Mouse (Mus musculus) NIH3T3 (cell line): Measurements from ENCODE around the gene Rnf145.
A peak's percentile ranks its signal among the peaks of the same experiment; 100 is the strongest.

Experiments used
- DNase-seq: peaks from one replicate; pipeline ENCODE4 v3.0.0-alpha.2; 2012; ENCODE audit warnings: low read depth

Gene Rnf145

DNA sequence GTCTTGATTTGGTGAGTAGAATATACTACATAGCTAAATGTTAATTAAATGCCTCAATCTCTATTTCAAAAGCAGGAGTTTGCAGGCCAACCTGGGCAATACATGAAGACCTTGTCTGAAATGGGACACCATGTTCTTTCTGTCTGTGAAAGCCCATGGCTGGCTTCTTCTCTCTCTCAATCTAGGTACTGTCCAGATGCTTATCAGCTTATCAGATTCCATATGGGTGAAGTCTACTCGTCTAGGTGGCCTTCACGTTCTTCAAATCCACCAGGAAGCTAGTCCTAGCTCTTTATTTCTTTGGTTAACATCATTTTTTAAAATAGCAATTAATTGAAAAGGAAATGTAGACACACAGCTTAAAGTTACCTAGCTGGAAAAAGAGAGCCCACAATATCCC lies 8.9 kb upstream of the Rnf145 start:
- DNase-seq = no peak

DNA sequence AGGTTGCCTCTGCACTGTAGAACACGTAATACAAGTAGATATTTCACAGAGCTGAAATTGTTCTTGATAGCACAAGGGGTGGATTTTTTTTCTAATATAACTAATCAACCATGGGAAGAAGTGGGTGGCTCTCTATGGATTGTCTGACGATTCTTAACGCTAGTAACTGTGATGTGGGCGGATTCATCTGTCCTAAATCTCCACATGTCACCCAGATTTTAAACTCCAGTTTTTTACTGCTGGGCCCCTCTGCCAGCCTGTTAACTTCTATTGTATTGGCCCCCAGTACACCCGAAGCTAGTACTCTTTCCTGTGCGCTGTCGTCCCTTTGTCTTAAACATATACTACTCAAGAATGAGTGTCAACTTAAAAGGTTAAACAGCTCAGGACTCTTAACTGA lies 8.4 kb upstream of the Rnf145 start:
- DNase-seq = no peak

DNA sequence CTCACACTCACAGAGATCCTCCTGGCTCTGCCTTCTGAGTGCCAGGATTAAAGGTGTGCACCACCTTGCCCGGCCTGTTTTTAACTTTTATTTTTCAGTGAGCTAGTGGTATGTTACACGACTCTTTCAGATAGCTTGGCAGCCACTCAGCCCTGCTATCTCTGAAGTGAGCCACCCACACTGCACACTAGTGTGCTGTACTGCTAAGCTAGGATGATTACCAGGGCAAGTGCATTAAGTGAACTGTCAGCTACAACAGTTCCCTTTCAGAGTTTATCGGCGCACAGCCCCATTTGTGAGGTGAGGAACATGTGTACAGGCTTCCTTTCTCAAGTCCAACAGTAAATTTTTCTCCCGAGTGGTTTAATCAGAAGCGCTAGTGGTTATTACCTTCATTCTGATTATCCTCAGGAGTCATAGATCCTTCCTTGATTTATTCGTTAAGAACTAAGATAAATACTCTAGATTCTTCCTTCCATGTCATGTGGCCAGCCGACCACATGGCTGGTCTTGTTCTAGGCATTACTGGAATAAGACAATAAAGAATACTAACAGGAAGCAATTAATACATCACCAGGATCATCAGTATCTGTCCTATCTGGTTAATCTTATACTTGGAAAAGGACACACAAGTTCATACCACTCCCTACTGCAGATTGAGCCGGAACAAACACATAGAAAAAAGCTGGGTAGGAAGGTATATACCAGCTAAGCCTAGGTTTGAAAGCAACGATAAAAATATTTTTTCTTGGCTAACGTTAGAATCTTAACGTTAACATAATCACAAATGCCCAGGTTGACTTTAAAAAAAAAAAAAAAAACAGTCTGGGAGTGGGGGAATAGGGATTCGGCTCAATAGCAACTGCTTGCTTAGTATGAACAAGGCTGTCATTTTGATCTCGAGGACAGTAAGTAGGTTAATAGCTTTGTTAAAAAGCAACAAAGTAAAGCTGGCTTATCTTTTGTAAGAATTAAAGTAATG lies 6.4 kb upstream of the Rnf145 start:
- DNase-seq = no peak

DNA sequence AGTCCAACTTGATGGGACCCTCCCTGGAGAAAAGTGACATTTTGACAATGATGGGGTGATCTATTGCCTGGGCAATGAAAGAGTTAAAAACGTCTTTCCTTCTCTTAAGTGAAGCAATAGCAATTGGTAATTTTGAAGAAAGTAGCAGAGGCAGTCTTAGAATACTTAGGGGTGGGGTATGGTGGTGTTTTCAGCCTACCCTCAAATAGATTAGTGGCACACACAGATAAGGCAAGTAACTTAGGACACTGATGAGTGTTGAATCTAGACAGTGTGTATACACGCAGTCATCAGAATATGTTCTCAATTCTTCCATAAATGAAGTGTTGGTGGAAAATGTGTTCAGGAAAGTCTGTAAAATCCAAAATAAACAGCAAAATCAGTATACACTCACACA lies 5.7 kb upstream of the Rnf145 start:
- DNase-seq = no peak

DNA sequence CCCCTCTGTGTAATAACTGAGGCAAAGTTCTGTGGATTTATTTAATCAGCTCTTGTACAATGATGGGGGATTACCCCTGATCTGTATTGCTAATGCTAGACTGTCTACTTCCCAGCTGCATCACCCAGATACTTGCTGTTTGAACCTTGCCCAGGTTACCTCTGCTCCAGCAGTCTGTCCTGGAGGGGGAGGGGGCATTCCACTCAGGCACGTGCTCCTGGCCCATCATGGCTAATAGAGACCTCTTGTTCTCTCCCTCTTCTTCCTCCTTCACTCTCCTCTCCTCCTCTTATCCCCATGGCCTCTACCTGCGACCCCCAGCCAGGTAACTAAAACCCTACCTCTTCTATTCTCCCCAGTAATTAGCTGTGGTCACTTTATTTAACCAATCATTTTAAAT lies 4.1 kb upstream of the Rnf145 start:
- DNase-seq = no peak

DNA sequence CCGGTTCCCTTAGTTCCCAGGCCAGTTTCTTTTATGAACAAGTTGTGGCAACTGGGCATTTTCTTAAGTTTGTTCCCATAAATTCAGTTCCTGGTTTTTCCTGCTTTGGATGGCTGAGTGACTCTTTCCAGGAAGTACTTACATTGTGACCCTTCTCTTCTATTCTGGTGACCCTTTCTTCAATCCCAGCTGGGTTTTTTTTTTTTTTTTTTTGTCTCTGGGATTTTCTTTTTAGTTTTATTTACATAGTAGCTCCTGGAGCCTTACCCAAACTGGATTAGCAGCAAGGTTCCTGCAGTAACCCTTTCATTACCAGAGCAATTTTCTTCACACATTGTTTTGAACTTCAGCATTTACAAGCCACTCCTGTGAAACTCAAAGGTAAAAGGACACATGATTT lies 2.4 kb upstream of the Rnf145 start:
- DNase-seq = no peak

DNA sequence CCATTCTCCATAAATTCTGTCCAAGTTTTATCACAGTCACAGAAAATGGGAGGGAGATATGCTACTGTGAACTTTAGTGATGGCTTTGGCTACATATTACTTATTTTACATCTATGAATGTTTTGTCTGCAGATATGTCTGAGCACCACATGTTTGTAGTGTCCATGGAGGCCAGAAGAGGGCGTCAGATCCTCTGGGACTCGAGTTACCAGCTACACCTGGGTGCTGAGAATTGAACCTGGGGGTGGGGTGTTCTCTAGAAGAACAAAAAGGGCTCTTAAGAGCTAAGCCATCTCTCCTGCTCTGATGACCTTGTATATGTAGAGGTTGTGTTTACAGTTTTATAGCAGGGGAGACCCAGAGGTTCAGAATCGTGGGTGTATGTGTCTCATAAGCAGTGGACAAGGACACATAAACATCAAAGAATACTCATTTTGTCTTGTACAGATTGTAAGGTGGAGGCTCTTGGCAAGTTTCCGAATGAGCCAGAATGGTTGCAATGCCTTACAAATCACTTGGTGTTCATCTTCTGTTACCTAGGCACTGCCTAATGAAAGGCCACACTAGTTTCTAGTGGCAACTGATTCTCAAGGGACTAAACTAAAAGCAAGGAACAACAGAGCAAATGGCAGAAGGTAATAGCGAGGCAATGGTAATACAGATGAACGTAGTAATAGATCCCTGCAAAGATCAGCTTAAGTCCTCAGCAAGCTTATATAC lies 1.0 kb upstream of the Rnf145 start:
- DNase-seq = no peak

DNA sequence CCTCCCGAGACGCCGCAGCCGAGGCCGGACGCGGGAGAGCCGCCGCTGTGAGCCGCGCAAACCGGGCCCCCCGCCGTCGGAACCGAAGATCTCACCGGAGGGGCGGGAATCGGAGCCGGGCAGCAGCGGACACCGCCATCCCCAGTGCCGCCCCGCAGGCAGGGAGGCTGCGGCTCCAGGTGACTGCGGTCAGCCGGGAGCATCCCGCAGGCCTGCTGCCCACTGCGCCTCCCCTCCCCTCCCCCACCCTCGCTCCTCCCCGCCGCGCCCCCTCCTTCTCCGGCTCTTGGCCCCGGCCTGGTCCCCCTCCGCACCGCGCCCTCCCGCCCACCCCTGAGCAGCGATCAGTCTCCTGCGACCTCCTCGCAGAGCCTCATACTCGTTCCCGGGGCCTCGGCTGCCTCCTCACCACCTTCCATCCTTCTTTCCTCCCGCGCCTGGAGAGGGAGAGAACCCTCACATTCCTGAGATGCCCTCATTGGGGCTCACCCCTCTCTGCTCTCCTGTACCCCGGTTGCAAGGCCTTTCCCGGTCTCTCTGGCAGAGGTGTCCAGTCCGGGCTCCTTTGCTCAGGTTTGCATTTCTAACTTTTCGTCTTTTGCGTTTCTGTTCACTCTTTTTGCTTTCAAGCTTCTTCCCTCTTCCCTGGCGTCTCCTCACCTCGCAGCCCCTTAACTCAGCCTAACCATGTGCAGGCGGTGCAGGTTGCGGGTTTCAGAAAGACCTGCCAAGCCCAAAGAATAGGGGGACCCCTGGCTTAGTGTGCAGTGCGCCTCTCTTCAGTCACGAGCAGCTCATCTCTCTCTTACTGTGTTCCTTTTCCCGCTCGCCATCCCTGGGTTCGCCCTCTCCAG lies 559 bp downstream of the Rnf145 start:
- DNase-seq = peak; percentile 39

DNA sequence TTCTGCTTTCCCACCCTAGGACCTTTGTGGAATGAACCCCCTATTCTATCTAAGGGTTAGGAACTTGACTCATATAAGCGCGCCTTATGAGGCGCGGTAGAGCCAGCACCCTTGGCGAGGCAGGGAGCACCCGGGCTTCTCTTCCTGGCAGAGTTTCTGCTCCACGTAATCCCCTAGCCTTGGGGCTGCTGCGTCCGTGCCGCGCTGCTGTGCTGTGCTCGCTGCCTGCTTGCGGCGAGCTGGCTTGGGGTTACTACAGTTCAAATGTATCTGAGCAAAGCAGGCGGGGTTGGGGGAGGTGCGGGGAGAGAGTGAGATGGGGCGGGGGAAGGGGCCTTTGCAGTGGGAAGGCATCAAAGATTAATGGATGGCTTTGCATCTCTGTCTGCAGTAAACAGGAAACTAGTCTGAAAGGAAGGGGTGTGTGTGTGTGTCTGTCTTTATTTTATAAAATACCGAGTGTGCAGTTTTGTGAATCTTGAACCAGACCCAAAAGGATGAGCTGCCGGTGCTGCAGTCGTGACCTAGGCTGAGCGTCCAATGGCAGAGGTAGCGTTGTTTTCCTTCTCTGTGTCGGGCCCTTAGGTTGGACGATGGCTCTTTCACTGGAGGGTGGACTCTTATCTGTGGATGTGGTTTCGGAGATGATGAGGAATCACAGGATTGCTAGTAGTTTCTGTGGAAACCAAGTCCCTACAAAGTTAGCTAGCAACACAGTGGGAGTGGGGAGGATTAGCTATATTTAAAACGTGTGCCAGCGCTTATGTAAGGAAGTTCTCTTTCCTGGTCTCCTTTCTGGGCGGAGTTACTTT lies 1.4 kb downstream of the Rnf145 start:
- peak; percentile 83 for DNase-seq

DNA sequence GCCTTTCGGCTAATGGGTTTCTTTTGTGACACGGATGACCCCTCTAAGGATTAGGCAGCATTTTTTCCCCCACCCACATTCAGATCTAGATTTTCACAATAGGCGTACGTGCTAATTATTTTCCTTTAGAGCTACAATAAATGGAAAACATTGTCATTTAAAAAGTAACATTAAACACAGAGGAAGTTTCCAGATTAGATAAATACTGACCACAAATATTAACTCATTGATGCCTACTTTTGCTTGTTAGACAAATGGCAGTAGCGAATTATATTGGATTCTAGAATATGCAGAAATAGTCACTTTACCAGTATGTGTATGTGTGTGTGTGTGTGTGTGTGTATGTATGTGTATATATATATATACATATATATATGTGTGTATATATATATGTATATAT lies 3.8 kb downstream of the Rnf145 start:
- no peak for DNase-seq

DNA sequence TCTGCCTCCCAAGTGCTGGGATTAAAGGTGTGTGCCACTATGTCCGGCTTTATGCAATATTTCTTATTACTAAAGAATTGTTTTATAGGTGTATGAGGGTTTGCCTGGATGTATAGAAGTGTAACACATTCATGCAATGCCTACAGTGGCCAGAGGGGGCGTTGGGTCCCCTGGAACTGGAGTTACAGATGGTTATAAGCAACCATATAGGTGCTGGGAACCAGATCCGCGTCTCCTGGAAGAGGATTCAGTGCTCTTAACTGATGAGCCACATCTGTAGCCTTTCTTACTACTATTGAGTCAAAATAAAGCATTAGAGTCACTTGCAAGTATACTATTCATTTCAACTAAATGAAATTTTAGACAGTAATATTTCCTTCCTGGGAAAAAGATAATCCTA lies 7.0 kb downstream of the Rnf145 start:
- peak; percentile 18 for DNase-seq

DNA sequence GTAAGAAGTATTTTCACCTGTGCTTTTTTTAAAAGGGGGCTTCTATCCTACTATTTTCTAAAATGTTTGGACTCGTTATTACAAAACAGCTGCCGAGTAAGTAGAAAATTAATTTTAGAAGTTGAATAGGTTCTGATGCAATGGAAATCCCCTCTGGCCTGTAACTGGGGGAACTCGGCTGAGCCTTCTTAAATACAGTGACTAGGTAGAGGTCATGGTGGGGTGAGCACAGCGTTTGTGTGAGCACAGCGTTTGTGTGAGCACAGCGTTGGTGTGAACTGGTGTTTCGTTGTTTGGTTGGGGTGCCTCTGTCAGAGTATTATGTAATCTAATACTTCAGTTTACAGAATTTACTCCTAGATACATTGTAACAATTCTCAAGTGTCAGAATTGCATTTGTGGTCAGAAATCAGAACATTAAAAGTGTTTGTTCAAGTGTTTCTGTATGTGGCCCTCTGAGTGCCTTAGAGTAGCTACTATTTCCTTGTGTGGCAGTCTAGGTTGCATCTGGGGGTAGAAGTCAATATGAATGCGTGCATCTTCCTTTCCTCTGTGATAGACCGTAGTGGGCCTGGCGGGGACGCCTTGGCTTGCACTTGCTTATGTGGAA lies 8.0 kb downstream of the Rnf145 start:
- DNase-seq = no peak

DNA sequence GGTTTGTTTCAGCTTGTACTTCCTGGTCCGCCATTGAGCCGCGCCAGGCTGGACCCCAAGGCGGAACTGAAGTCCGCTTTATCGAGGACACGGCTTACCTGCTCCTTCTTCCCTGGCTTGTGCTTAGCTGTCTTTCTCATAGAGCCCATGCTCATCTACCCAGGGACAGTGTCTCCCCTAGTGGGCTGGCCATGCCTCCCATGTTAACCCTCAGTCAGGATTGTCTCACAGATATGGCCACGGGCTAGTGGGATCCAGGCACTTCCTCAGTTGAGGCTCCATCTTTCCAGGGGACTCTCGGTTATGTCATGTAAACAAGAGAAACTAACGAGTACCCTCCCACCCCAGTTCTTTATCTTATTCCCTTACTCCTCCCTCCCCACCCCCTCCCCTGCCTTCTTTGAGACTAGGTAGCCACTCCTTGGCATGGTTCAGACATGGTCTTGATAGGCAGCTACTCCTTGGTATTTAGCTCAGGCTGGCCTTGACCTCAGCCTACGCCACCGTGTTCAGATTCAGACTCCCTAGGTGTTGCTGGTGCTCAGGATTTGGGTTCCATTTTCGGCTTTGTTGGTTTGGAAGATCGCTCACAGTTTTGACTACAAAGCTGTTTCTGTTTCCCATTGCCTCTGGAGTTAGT lies 9.9 kb downstream of the Rnf145 start:
- no peak for DNase-seq

DNA sequence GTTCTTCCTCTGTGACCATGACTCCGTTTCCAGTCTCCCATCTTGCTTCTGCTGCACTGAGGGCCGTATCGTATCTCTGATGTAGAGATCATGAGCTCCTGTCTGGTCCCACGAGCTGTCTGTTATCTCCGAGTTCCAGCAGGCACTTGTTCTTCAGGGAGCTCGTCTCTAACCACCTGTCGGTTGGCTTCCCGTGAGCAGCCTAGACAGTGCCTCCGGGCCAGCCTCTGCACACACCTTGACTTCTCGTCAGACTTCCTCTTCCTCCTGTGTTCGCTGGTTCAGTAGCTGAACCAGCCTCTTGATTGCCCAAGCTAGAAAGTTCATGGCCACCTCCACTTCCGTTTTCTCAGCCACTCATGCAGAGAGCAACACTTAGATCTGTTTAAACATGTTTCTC lies 10.4 kb downstream of the Rnf145 start:
- no peak for DNase-seq

DNA sequence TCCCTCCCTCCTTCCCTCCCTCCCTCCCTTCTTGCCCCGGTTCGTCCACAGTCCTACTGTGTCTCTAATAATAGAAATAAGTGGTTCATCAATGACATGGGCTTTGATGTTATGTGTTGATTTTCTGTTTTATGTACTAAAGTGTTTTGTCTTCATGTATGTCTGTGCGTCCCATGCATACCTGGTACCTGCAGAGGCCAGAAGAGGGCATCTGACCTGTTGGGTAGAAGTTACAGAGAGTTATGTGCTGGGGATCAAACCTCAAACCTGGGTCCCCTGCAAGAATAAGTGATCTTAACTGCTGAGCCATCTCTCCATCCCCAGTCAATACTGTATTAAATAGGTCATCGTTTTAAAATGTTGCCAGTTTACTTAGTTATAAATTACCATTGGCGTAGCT lies 11.0 kb downstream of the Rnf145 start:
- DNase-seq = no peak

DNA sequence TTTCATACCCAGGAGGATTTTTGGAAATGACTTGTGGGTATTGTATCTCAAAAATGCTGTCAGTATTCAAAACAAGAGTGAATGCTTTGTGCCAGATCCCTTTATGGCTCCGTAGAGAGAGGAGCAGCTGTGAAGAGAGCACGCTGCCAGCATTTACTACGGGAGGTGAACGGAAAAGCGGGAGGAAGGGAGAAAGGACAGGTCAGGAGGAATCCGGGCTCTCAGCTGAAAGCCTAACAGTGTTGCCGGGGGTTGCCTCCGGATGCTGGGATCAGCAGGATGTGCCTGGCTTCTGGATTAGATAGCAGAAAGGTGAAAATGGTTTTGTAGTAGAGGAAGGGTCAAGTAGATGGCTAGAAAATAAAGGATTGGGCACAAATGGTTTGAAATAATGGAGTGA lies 11.6 kb downstream of the Rnf145 start:
- no peak for DNase-seq

DNA sequence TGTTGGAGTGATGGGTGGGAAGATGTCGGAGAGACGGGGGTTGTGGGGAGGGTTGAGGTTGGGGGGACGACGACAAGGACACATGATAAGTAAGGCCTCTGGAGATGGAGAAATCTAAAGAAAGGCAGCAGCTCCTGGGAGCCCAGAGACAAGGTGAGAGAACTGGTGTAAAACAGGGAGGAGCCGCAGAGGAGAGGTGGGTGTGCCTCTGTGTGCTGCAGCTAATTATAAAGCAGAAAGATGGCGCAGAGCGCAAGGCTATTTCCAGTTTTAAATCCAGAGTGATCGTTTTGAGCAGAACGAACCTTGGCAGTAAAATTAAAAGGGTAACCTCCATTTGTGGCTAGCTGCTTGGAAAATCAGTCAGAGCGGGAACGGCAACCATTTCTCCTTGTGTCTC lies 12.1 kb downstream of the Rnf145 start:
- no peak for DNase-seq

DNA sequence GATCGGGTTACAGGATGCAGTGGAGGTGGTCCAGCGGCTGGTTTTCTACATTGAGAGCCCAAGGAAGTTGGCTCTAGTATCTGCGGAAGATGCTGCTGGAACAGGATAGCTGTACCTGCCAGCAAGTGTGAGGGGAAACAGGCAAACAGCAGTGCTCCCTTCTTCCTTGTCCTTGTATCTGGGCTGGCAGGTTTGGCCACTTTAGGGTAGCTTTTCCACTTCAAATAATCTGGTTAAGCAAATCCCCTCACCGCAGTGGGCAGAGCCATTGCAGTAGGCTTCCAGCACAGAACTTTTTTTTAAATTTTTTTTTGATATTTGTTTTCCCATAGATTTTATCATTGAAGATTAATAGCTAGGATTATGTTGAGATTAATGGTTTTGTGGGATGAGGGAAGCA lies 12.9 kb downstream of the Rnf145 start:
- no peak for DNase-seq

DNA sequence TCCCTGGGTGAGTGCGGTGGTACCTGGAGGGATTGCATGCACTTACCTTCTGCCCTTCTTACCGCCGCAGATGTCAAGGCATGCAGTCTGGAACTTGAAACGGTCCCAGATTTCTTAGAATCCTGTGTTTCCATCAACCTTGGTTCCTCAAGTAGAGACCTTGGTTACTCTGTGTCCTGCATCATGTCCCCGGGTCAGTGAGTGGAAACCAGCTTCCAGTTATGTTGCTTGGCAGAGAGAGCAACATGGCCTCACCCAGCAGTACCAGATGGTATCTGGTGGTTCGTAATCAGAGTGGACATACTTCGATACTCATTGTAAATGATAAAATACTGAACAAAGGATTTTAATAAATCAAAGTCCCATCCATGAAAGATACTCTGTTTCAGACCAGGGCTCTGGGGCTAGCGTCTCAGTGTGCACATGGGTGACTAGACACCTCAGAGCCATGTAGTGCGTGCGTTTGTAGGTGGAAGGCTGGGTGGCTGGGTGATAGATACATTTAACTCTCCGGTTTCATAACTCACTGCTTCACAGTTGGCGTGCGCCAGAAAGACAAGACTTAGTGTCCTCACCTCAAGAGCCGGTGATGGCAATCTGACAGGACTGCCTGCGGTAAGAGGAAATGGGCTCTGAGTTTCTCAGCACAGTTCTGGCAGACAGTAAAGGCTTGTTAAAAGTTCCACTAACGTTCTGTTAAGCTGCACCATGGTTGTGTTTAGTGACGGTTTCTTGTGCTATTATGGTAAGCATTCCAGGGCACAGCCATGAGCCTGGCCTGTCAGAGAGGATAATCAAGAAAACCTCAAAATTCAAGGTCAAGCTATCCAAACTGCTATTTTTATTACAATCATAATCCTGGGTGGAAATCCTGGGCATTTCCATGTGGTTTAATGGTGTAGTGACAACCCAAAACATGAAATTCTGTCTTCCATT lies 14.3 kb downstream of the Rnf145 start:
- no peak for DNase-seq
